Mouse (Mus musculus) heart, adult 2 months (tissue): ENCODE data around the gene Hivep2.

Experiments used
- CTCF ChIP-seq: fragments of 200-600 bp; IDR thresholded peaks from 2 replicates; pipeline ENCODE4 v1.8.1; 2022; ENCODE audit warnings: antibody characterized with exemption, mild to moderate bottlenecking, moderate library complexity
- EP300 ChIP-seq: fragments of 200-500 bp; IDR thresholded peaks from 2 replicates; pipeline ENCODE4 v1.6.1; 2011; ENCODE audit warnings: low read depth, low read length, control low read depth; ENCODE audit not compliant: insufficient read depth
- POLR2A ChIP-seq: fragments of 200-500 bp; IDR thresholded peaks from 2 replicates; pipeline ENCODE4 v1.6.1; 2011; ENCODE audit warnings: mild to moderate bottlenecking, low read depth, low read length, control low read depth; ENCODE audit not compliant: insufficient read depth

DNA sequence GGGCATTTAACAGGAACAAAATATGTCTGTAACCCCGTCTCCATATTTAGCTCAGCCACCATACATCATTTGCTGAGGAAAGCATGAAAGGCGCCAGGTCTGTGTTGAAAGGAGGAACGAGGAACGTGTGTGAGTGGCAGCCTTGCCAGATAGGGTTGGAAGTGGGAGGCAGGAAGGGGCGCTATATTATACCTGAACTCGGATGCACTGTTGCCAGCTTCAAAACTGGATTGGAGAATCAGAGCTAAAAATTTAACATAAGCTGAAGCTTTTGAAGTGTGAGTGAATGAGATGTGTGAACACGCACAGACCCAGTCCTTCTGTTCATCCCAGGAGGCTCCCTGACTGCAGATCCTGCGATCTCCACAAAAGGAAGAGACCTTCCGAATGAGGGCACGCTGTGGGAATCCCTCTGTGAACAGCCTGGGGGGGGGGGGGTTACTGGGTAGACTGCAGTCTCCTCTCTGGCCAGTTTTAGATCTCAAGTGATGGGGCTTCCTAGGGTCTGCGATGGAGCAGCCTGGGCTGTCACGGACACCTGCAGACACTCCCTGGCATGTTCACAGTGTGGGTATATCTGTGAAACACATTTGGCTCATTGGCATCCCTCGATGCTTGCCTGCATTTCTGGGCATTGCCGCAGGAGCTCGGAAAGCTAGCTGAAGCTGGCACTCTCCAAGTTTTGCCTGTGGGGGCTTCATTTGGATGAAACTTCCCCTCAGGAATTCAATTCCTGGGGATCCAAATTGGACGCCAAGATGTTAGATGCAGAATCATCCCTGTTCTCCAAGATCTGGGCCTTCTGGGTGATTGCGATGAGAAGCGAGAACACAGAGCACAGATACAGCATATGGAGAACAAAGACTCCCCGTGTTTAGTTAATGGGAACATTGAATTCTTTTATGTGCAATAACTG lies 213.8 kb downstream of the Hivep2 start:
- no peak for TF ChIP-seq CTCF
- no peak for TF ChIP-seq EP300
- TF ChIP-seq POLR2A: no peak
